Mouse (Mus musculus) midbrain, embryonic 13.5 days (tissue): ENCODE data around the gene Vmn2r52. TPM values are rescaled to one million over a fixed set of nuclear protein-coding genes. Genes with fewer than 3 reads are reported as not detected.
"Not testable (repeated sequence)": the region's sequence is repeated elsewhere in the genome, so short reads cannot be mapped to it uniquely, and the experiment has no call there.

Source experiments
- ATAC-seq: fragments of 200-750 bp; cut with Nextera tagmentation; 2 replicates; pipeline ENCODE4 v1.8.0; 2017; ENCODE audit warnings: mild to moderate bottlenecking, moderate TSS enrichment, moderate library complexity
- H3K27ac ChIP-seq: fragments of 300-500 bp; sonication (generic); 2 replicates; pipeline ENCODE4 v1.5.1; 2015; ENCODE audit warnings: inconsistent platforms, mild to moderate bottlenecking, moderate library complexity
- H3K27me3 ChIP-seq: fragments of 300-500 bp; sonication (generic); 2 replicates; pipeline ENCODE4 v1.6.1; 2015; ENCODE audit warnings: mild to moderate bottlenecking, inconsistent platforms
- H3K36me3 ChIP-seq: fragments of 300-500 bp; sonication (generic); 2 replicates; pipeline ENCODE4 v1.6.1; 2015; ENCODE audit warnings: mild to moderate bottlenecking, inconsistent platforms
- H3K4me1 ChIP-seq: fragments of 300-500 bp; sonication (generic); replicated peaks from 2 replicates; pipeline ENCODE4 v1.6.1; 2015; ENCODE audit warnings: inconsistent platforms
- H3K4me2 ChIP-seq: fragments of 300-500 bp; sonication (generic); replicated peaks from 2 replicates; pipeline ENCODE4 v1.6.1; 2015; ENCODE audit warnings: moderate library complexity, mild to moderate bottlenecking, inconsistent platforms
- H3K4me3 ChIP-seq: fragments of 300-500 bp; sonication (generic); replicated peaks from 2 replicates; pipeline ENCODE4 v1.5.1; 2015; ENCODE audit warnings: mild to moderate bottlenecking, inconsistent platforms
- H3K9ac ChIP-seq: fragments of 300-500 bp; sonication (generic); replicated peaks from 2 replicates; pipeline ENCODE4 v1.6.1; 2015; ENCODE audit warnings: mild to moderate bottlenecking, inconsistent platforms
- H3K9me3 ChIP-seq: fragments of 300-500 bp; sonication (generic); 2 replicates; pipeline ENCODE4 v1.6.1; 2016; ENCODE audit warnings: mild to moderate bottlenecking, inconsistent platforms
- WGBS: fragments of 180-500 bp; shearing (Covaris S2); methylation state at CpG from one replicate; pipeline ENCODE4 v1.1.7; 2015; 5-methylcytosine and 5-hydroxymethylcytosine counted together
- polyA plus RNA-seq: library from polyadenylated mRNA; unstranded; fragments of >200 nt; fragmentation: Nextera tagmentation; extraction: Ambion mirVana; gene quantifications from 2 replicates; pipeline ENCODE4 v1.2.1, GENCODE M21; 2015

The Vmn2r52 gene
- polyA plus RNA-seq, result not detected in 2 replicates

DNA sequence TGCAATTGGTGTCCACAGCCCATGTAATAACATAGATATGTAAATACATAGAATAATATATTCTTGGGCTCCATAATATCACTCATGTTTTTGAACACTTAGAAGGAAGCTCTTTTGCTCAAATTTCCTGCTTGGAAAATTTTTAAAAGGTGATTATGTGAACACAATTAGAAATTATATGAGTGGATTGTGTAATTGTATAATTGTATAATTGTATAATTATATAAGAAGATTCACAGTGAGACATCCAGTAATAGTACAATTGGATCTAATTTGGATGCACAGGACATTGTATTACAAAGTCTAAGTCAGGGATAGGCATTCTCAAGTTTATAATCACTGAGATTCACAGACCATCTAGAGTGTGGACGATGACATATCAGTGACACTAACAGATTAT, at the start of gene Vmn2r52:
Vmn2r52 (minus strand) TSS at position 101 of the 400 bp plus-strand sequence.
- Histone ChIP-seq H3K36me3 (no peaks in the 10 kb centered on the region), H3K4me1 (no peaks in the 10 kb centered on the region), H3K27ac (no peak within 1 kb of the TSS), H3K9ac (no peak within 1 kb of the TSS), H3K9me3 (peaks cover 7% of the 10 kb centered on the region; the same call in 1 of the 2 replicates), H3K4me2 (no peak within 1 kb of the TSS), H3K27me3 (no peaks in the 10 kb centered on the region), H3K4me3 (no peak within 1 kb of the TSS)
- no peak for ATAC-seq
- WGBS, result 83% methylated on average over 1 of the region's 1 CpGs

DNA sequence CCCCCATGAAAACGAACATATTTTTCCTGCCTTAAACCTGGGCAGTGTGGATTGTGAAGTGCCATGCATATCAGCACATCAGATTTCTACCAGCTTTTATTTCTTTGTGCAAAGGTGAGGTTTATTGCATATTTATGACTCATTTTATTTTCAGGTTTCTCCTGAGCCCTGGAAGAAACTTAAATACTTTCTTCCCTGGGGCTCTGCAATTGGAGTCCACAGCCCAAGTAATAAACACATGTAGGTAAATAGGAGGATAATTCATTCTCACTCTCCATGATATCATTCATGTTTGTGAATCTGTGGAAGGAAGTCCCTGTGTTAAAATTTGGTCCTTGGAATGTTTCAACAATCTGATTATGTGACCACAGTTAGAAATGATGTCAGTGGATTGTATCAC, 70.7 kb downstream of the Vmn2r52 start, which contains the start of gene Vmn2r51:
Vmn2r51 (minus strand) TSS at position 101 of the 400 bp plus-strand sequence.
- 56% methylated on average over 1 of the region's 1 CpGs for WGBS
- H3K27me3 ChIP-seq, H3K4me2 ChIP-seq: not testable (repeated sequence)

More for the DNA sequence above, 70.7 kb downstream of the Vmn2r52 start, which contains the start of gene Vmn2r51:
- H3K4me3 ChIP-seq, H3K9me3 ChIP-seq, H3K36me3 ChIP-seq, H3K4me1 ChIP-seq, ATAC-seq, H3K9ac ChIP-seq, H3K27ac ChIP-seq: not testable (repeated sequence)

Other genes starting within 250 kb of the Vmn2r52 start
- not detected in 2 replicates for gene Vmn2r48, start 223.0 kb downstream of the Vmn2r52 start, polyA plus RNA-seq
- not detected in 2 replicates for gene Vmn2r49, start 184.3 kb downstream of the Vmn2r52 start, polyA plus RNA-seq
- gene Vmn2r50, start 123.3 kb downstream of the Vmn2r52 start, polyA plus RNA-seq, result not detected in 2 replicates
- not detected in 2 replicates for gene Vmn2r51, start 70.8 kb downstream of the Vmn2r52 start, polyA plus RNA-seq
- gene Vmn1r66, start 101.4 kb upstream of the Vmn2r52 start, polyA plus RNA-seq, result not detected in 2 replicates